Mouse (Mus musculus): ENCODE results near the gene Zmynd12.
A peak's percentile ranks its signal among the peaks of the same experiment; 100 is the strongest.

The Zmynd12 gene

GRCm38 (mm10) chr4:119447786-119448185 is 25.2 kb downstream of the Zmynd12 start:
- DNase-seq (ENCODE audit: low read depth, low spot score) = no peak

- no peak for DNase-seq (ENCODE audit: low read depth, low spot score)
These were observed 27.8 kb downstream of the Zmynd12 start for GRCm38 (mm10) chr4:119450436-119450835.

- no peak for DNase-seq (ENCODE audit: low read depth, low spot score)
These were observed 30.5 kb downstream of the Zmynd12 start for GRCm38 (mm10) chr4:119453128-119453527.

- no peak for DNase-seq (ENCODE audit: low read depth, low spot score)
These were observed 30.9 kb downstream of the Zmynd12 start for GRCm38 (mm10) chr4:119453533-119453932.

- DNase-seq (ENCODE audit: low read depth, low spot score) = no peak
These were observed 37.7 kb downstream of the Zmynd12 start for GRCm38 (mm10) chr4:119460296-119460695.

- peak; percentile 92 for DNase-seq (ENCODE audit: low read depth, low spot score)
These were observed 38.1 kb downstream of the Zmynd12 start for GRCm38 (mm10) chr4:119460728-119461141.

GRCm38 (mm10) chr4:119462457-119462856 is 39.8 kb downstream of the Zmynd12 start:
- no peak for DNase-seq (ENCODE audit: low read depth, low spot score)

GRCm38 (mm10) chr4:119462858-119463755 is 40.5 kb downstream of the Zmynd12 start:
- no peak for DNase-seq (ENCODE audit: low read depth, low spot score)

GRCm38 (mm10) chr4:119463756-119464419 is 41.3 kb downstream of the Zmynd12 start:
- no peak for DNase-seq (ENCODE audit: low read depth, low spot score)

- DNase-seq (ENCODE audit: low read depth, low spot score) = no peak
These were observed 43.2 kb downstream of the Zmynd12 start for GRCm38 (mm10) chr4:119465841-119466240.

- DNase-seq (ENCODE audit: low read depth, low spot score) = no peak
These were observed 45.2 kb downstream of the Zmynd12 start for GRCm38 (mm10) chr4:119467720-119468380.

- DNase-seq (ENCODE audit: low read depth, low spot score) = no peak
These were observed 49.9 kb downstream of the Zmynd12 start for GRCm38 (mm10) chr4:119472545-119472944.

GRCm38 (mm10) chr4:119473150-119473549 is 50.5 kb downstream of the Zmynd12 start:
- DNase-seq (ENCODE audit: low read depth, low spot score) = no peak

GRCm38 (mm10) chr4:119483051-119483450 is 60.4 kb downstream of the Zmynd12 start:
- no peak for DNase-seq (ENCODE audit: low read depth, low spot score)

- no peak for DNase-seq (ENCODE audit: low read depth, low spot score)
These were observed 62.3 kb downstream of the Zmynd12 start for GRCm38 (mm10) chr4:119484882-119485281.

GRCm38 (mm10) chr4:119489666-119490065 is 67.1 kb downstream of the Zmynd12 start:
- DNase-seq (ENCODE audit: low read depth, low spot score) = no peak

- DNase-seq (ENCODE audit: low read depth, low spot score) = no peak
These were observed 68.2 kb downstream of the Zmynd12 start for GRCm38 (mm10) chr4:119490806-119491205.

- peak; percentile 54 for DNase-seq (ENCODE audit: low read depth, low spot score)
These were observed 69.8 kb downstream of the Zmynd12 start, which contains the start of gene Rimkla for GRCm38 (mm10) chr4:119492291-119492932. Rimkla (minus strand) TSS chr4:119492628.

- no peak for DNase-seq (ENCODE audit: low read depth, low spot score)
These were observed 70.3 kb downstream of the Zmynd12 start for GRCm38 (mm10) chr4:119492933-119493327.

- DNase-seq (ENCODE audit: low read depth, low spot score) = no peak
These were observed 75.8 kb downstream of the Zmynd12 start for GRCm38 (mm10) chr4:119498319-119498848.

- DNase-seq (ENCODE audit: low read depth, low spot score) = no peak
These were observed 89.0 kb downstream of the Zmynd12 start for GRCm38 (mm10) chr4:119511591-119511990.

Data from brain, embryonic 18.5 days (tissue).